Mouse (Mus musculus): Measurements from ENCODE around the gene Nsg1. TPM values are rescaled to one million over a fixed set of nuclear protein-coding genes. Genes with fewer than 3 reads are reported as not detected.

Gene Nsg1
- polyA plus RNA-seq, 2 experiments, result 0.71 to 1.5 TPM

DNA sequence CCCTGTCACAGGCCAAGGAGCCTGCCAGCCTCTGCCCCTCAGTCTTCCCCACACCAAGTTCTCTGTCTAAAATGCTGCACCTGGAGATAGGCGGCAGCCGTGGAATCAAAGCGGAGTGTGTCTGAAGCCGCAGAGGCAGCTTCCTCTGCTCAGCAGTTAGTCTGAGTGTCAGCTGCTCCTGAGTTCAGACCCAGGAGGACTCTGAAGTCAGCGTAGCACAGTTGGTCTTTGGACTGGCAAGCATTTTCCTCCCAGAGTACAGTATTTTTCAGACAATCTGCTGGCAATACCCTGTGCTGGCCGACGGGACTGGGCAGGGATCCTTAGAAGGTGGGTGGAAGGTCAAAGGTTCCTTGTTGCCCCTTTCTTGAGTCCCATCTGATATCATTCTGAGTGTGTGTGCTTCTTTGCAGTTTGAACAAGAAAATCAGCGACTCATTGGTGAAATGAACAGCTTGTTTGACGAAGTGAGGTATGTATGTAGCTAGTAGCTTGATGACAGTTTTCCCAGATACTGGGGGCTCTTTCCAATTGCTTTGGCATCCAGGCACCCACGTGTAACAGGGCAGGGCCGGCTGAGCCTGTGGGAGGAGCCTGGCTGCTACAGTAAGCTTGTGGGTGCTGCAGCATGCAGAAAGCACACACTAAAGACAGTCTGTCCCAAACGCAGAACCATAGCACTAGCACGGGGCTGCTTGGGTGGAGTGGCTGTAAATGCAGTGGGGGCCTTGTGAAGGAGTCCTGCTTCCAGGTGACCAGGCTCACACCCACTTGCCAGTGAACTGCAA, 33.0 kb downstream of the Nsg1 start:
- Histone ChIP-seq H3K36me3 (replicated peaks; ENCODE audit: control insufficient read depth, insufficient read depth, low read depth) (no peaks in the 10 kb centered on the region; the same call in 1 of the 2 replicates), H3K27ac (no peak overlapping the region), H3K4me2 (ENCODE audit: low read depth) (no peak overlapping the region), H3K4me1 (replicated peaks; ENCODE audit: control insufficient read depth in 2 of 2, insufficient read depth in 2 of 2, low read length in 1 of 2) (no peaks in the 10 kb centered on the region), H3K9ac (replicated peaks) (no peak overlapping the region), H3K9me3 (ENCODE audit: control insufficient read depth, low read length) (no peaks in the 10 kb centered on the region), H3K27me3 (ENCODE audit: control insufficient read depth, insufficient read depth, low read length) (no peaks in the 10 kb centered on the region), H3K4me3 (ENCODE audit: insufficient read depth in 1 of 2, low read depth in 2 of 2, low read length in 2 of 2) (no peak overlapping the region)
- TF ChIP-seq CTCF (IDR thresholded peaks at IDR 0.05; ENCODE audit: low read depth) (no peak), EP300 (IDR thresholded peaks at IDR 0.05; ENCODE audit: low read depth) (no peak)
- WGBS (ENCODE audit: insufficient replicate concordance), result 69% methylated on average over 13 of the region's 13 CpGs
- DNase-seq (ENCODE audit: low read depth in 3 of 3, low spot score in 3 of 3) (no peak), ATAC-seq (ENCODE audit: insufficient read depth) (no peak)

- no peaks in the 10 kb centered on the region for H3K36me3 ChIP-seq (replicated peaks; ENCODE audit: control insufficient read depth, insufficient read depth, low read depth)
- H3K4me2 ChIP-seq (ENCODE audit: low read depth), result no peak overlapping the region
- H3K27ac ChIP-seq, result no peak overlapping the region
- 61% methylated on average over 7 of the region's 7 CpGs for WGBS (ENCODE audit: insufficient replicate concordance)
- no peak overlapping the region for H3K9ac ChIP-seq (replicated peaks)
- H3K4me1 ChIP-seq (replicated peaks; ENCODE audit: control insufficient read depth in 2 of 2, insufficient read depth in 2 of 2, low read length in 1 of 2), result no peaks in the 10 kb centered on the region
- no peak for DNase-seq (ENCODE audit: low read depth in 3 of 3, low spot score in 3 of 3)
- H3K9me3 ChIP-seq (ENCODE audit: control insufficient read depth, low read length), result no peaks in the 10 kb centered on the region
- ATAC-seq (ENCODE audit: insufficient read depth), result no peak
- no peak for TF ChIP-seq EP300 (IDR thresholded peaks at IDR 0.05; ENCODE audit: low read depth)
- no peak for TF ChIP-seq CTCF (IDR thresholded peaks at IDR 0.05; ENCODE audit: low read depth)
- no peaks in the 10 kb centered on the region for H3K27me3 ChIP-seq (ENCODE audit: control insufficient read depth, insufficient read depth, low read length)
- no peak overlapping the region for H3K4me3 ChIP-seq (ENCODE audit: insufficient read depth in 1 of 2, low read depth in 2 of 2, low read length in 2 of 2)
Measured at GRCm38 (mm10) chr5:38121699-38122098, 38.0 kb downstream of the Nsg1 start.

GRCm38 (mm10) chr5:38119268-38119667, 40.4 kb downstream of the Nsg1 start:
- TF ChIP-seq CTCF (IDR thresholded peaks at IDR 0.05; ENCODE audit: low read depth) (no peak), EP300 (IDR thresholded peaks at IDR 0.05; ENCODE audit: low read depth) (no peak)
- H3K4me3 ChIP-seq (ENCODE audit: insufficient read depth in 1 of 2, low read depth in 2 of 2, low read length in 2 of 2), result no peak overlapping the region
- ATAC-seq (ENCODE audit: insufficient read depth) (no peak), DNase-seq (ENCODE audit: low read depth in 3 of 3, low spot score in 3 of 3) (no peak)
- no peaks in the 10 kb centered on the region for H3K36me3 ChIP-seq (replicated peaks; ENCODE audit: control insufficient read depth, insufficient read depth, low read depth)
- H3K27ac ChIP-seq, result no peak overlapping the region
- 70% methylated on average over 5 of the region's 5 CpGs for WGBS (ENCODE audit: insufficient replicate concordance)
- H3K4me2 ChIP-seq (ENCODE audit: low read depth), result no peak overlapping the region
- H3K9me3 ChIP-seq (ENCODE audit: control insufficient read depth, low read length), result no peaks in the 10 kb centered on the region
- H3K27me3 ChIP-seq (ENCODE audit: control insufficient read depth, insufficient read depth, low read length), result no peaks in the 10 kb centered on the region
- no peaks in the 10 kb centered on the region for H3K4me1 ChIP-seq (replicated peaks; ENCODE audit: control insufficient read depth in 2 of 2, insufficient read depth in 2 of 2, low read length in 1 of 2)
- no peak overlapping the region for H3K9ac ChIP-seq (replicated peaks)

DNA sequence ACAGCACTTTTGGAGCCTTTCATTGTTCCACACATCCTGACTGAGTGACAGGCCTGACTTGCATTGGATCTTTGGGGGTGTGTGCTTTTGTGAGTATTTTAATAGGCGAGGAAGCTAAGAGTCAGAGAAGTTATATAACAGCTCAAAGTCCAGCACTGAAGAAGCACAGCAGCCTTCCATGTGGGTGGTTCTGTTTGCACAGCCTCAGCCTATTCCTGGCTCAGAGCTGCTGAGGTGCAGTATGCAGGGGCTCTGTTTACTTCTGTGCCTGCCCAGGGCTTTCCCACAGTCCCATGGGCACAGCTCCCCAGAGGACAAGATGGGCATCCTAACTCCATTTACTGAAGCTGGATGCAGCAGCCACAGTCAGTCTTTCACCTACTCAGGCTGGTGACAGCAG, 42.7 kb downstream of the Nsg1 start:
- ATAC-seq (ENCODE audit: insufficient read depth) (no peak), DNase-seq (ENCODE audit: low read depth in 3 of 3, low spot score in 3 of 3) (no peak)
- Histone ChIP-seq H3K9me3 (ENCODE audit: control insufficient read depth, low read length) (no peaks in the 10 kb centered on the region), H3K27me3 (ENCODE audit: control insufficient read depth, insufficient read depth, low read length) (no peaks in the 10 kb centered on the region), H3K4me3 (ENCODE audit: insufficient read depth in 1 of 2, low read depth in 2 of 2, low read length in 2 of 2) (no peak overlapping the region), H3K36me3 (replicated peaks; ENCODE audit: control insufficient read depth, insufficient read depth, low read depth) (no peaks in the 10 kb centered on the region), H3K4me1 (replicated peaks; ENCODE audit: control insufficient read depth in 2 of 2, insufficient read depth in 2 of 2, low read length in 1 of 2) (no peaks in the 10 kb centered on the region), H3K9ac (replicated peaks) (no peak overlapping the region), H3K27ac (no peak overlapping the region), H3K4me2 (ENCODE audit: low read depth) (no peak overlapping the region)
- WGBS (ENCODE audit: insufficient replicate concordance), result 64% methylated on average over 1 of the region's 1 CpGs
- TF ChIP-seq EP300 (IDR thresholded peaks at IDR 0.05; ENCODE audit: low read depth) (no peak), CTCF (IDR thresholded peaks at IDR 0.05; ENCODE audit: low read depth) (no peak)

GRCm38 (mm10) chr5:38114526-38114925, 45.2 kb downstream of the Nsg1 start:
- Histone ChIP-seq H3K9ac (replicated peaks) (no peak overlapping the region), H3K27me3 (ENCODE audit: control insufficient read depth, insufficient read depth, low read length) (no peaks in the 10 kb centered on the region), H3K4me3 (ENCODE audit: insufficient read depth in 1 of 2, low read depth in 2 of 2, low read length in 2 of 2) (no peak overlapping the region), H3K27ac (no peak overlapping the region), H3K4me2 (ENCODE audit: low read depth) (no peak overlapping the region), H3K36me3 (replicated peaks; ENCODE audit: control insufficient read depth, insufficient read depth, low read depth) (no peaks in the 10 kb centered on the region), H3K9me3 (ENCODE audit: control insufficient read depth, low read length) (no peaks in the 10 kb centered on the region), H3K4me1 (replicated peaks; ENCODE audit: control insufficient read depth in 2 of 2, insufficient read depth in 2 of 2, low read length in 1 of 2) (no peaks in the 10 kb centered on the region)
- ATAC-seq (ENCODE audit: insufficient read depth), result no peak
- WGBS (ENCODE audit: insufficient replicate concordance), result 84% methylated on average over 2 of the region's 2 CpGs
- no peak for TF ChIP-seq CTCF (IDR thresholded peaks at IDR 0.05; ENCODE audit: low read depth)
- TF ChIP-seq EP300 (IDR thresholded peaks at IDR 0.05; ENCODE audit: low read depth), result no peak
- no peak for DNase-seq (ENCODE audit: low read depth in 3 of 3, low spot score in 3 of 3)

All from liver, embryonic 14.5 days (tissue).